8 mouse cellular contexts compared by ENCODE assay signal in genomic region chr14:60378566-60379322, GRCm38 (mm10). TPM values are rescaled to one million over a fixed set of nuclear protein-coding genes. Genes with fewer than 3 reads are reported as not detected.
DNase-seq lines count a peak whose midpoint lies in the region; ATAC-seq and TF ChIP-seq lines count a peak whose summit lies in the region.

No protein-coding gene starts in this region.

- H3K4me2 ChIP-seq in lung, postnatal 0 days (replicated peaks; ENCODE audit: low read depth, low read length): peak overlapping the region; percentile 90

- peak; percentile 44 for DNase-seq in ZHBTc4 (ENCODE audit: low read depth, low spot score)
- peak; percentile 63 for DNase-seq in embryo, embryonic 10.5 days (ENCODE audit: low spot score)
- peak; percentile 14 to 24 for DNase-seq in heart, postnatal 10 days
- DNase-seq in layer of hippocampus, adult 8-10 months (ENCODE audit: low spot score in 2 of 2): peak; percentile 47 to 63
- DNase-seq in lung, postnatal 0 days (ENCODE audit: low spot score): peak; percentile 44
- DNase-seq in retina, postnatal 1 day: peak; percentile 73

- TF ChIP-seq EP300 in lung, postnatal 0 days (IDR thresholded peaks at IDR 0.05): no peak

- no peaks in the 10 kb centered on the region for H3K36me3 ChIP-seq in E14TG2a.4 (ENCODE audit: insufficient read depth, low read length)
- no peaks in the 10 kb centered on the region for H3K36me3 ChIP-seq in lung, postnatal 0 days (ENCODE audit: insufficient read depth, low read length)

- peaks cover 66% of the 10 kb centered on the region for H3K27me3 ChIP-seq in E14TG2a.4 (ENCODE audit: insufficient read depth, low read length)
- peaks cover 24% of the 10 kb centered on the region for H3K27me3 ChIP-seq in lung, postnatal 0 days (replicated peaks; ENCODE audit: insufficient read depth, low read length)

- TF ChIP-seq CTCF in E14TG2a.4 (conservative IDR thresholded peaks at IDR 0.05; ENCODE audit: low read length): no peak
- no peak for TF ChIP-seq CTCF in lung, postnatal 0 days (IDR thresholded peaks at IDR 0.05)

- WGBS in lung, postnatal 0 days: under 1% methylated on average over 53 of the region's 77 CpGs

- no peak overlapping the region for H3K27ac ChIP-seq in lung, postnatal 0 days (ENCODE audit: low read length)

- ATAC-seq in lung, postnatal 0 days: peak; percentile 83
- ATAC-seq in monocyte, adult 5-6 weeks (replicated peaks; ENCODE audit: insufficient number of reproducible peaks, low FRiP score, low TSS enrichment, poor library complexity, severe bottlenecking): no peak

- intact Hi-C loops in heart, postnatal 10 days (cut with DNase I): no loop called here

- peaks cover 12% of the 10 kb centered on the region; the same call in 1 of the 2 replicates for H3K9me3 ChIP-seq in E14TG2a.4 (ENCODE audit: low read length)
- no peaks in the 10 kb centered on the region for H3K9me3 ChIP-seq in lung, postnatal 0 days (ENCODE audit: low read length)

- H3K4me1 ChIP-seq in E14TG2a.4 (replicated peaks; ENCODE audit: low read depth, low read length): peaks cover 12% of the 10 kb centered on the region
- 0 out of 2 replicates have a peak, but pooled peaks cover 3% of the 10 kb centered on the region for H3K4me1 ChIP-seq in lung, postnatal 0 days (ENCODE audit: insufficient read depth, low read depth, low read length)

- 0 out of 2 replicates have a peak overlapping the region, but pooled peaks have one; percentile 8 for H3K9ac ChIP-seq in lung, postnatal 0 days (replicated peaks; ENCODE audit: low read depth)

- peak overlapping the region; percentile 79 for H3K4me3 ChIP-seq in E14TG2a.4 (replicated peaks; ENCODE audit: low read length)
- peak overlapping the region; percentile 50 for H3K4me3 ChIP-seq in lung, postnatal 0 days (ENCODE audit: low read depth, low read length)

RNA-seq across cellular contexts. Expression of gene Amer2, which starts 5.7 kb away (rescaled TPM):
- under 1 TPM in 1 of 2 experiments, not detected in 1; 0.02 TPM for total RNA-seq in heart, postnatal 10 days (2021)
- total RNA-seq in layer of hippocampus, adult 8-10 months (2022): 10 to 100 TPM; 44.1 to 53.1 (median 45.9) TPM
- 0.17 and 0.26 TPM in 2 replicates for polyA plus RNA-seq in lung, postnatal 0 days (2015; fragmentation: Nextera tagmentation; extraction: Ambion mirVana)
- not detected in 3 replicates for total RNA-seq in monocyte, adult 5-6 weeks (2017)

Comparison
In these comparisons a context has a peak if more than half of its experiments do, and no peak if none do; other contexts are left out.
1. DNase-seq: peak in every context shown above with its lines; median percentile 73 in retina, postnatal 1 day; 63 in embryo, embryonic 10.5 days; 55 in layer of hippocampus, adult 8-10 months; 44 in ZHBTc4; 44 in lung, postnatal 0 days; 19 in heart, postnatal 10 days.
2. RNA of gene Amer2, which starts 5.7 kb away (total RNA-seq): 44.1 to 53.1 TPM in layer of hippocampus, adult 8-10 months; 0.02 TPM in heart, postnatal 10 days and not detected in monocyte, adult 5-6 weeks; every median in the first group is over 10 times any median in the second.